Mouse (Mus musculus): ENCODE data around the gene Pnkd.

DNA sequence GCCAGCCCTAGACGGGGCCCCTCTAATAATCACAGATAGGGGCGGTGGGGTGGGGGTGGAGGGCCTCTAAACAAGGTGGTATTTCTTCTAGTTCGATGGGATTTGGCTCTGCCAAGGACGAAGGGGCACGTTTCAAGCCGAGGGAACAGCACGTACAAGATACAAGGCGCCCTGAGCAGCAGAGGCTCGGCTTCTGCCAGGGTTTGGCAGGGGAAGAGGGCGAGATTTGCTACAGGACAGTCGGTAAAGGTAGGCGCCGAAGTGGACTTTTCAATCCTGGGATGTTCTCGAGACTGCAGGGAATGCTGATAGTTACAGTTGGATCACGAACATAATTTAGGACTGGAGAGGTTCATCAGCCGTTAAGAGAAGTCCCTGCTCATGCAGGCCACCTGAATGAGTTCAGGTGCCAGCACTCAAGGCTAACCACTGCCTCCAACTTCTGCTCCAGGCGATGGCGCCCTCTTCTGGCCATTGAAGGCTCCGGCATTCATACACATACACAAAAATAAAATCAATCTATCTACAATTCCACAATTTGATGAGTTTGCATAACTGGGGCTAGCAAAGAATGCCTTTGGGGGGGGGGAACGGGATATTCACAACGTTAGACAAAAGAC lies 105.7 kb downstream of the Pnkd start:
- TF ChIP-seq POLR2A (IDR thresholded peaks at IDR 0.05; ENCODE audit: control insufficient read depth in 1 of 2, insufficient read depth in 1 of 2, low read depth in 1 of 2, low read length in 2 of 2, poor library complexity in 1 of 2) (0 out of 4 replicates have a peak, but pooled peaks of 1 of the 2 experiments have one; percentile 35), SMC3 (IDR thresholded peaks at IDR 0.05; ENCODE audit: low read depth, low read length) (peak; percentile 70), CHD1 (IDR thresholded peaks at IDR 0.05; ENCODE audit: low read depth, low read length) (no peak), CTCF (IDR thresholded peaks at IDR 0.05 in 2 of 3, conservative IDR thresholded peaks at IDR 0.05 in 1 of 3; ENCODE audit: control insufficient read depth in 1 of 3, insufficient read depth in 1 of 3, low read depth in 2 of 3, low read length in 3 of 3, poor library complexity in 1 of 3, severe bottlenecking in 1 of 3) (peak; percentile 84 to 93 (median 87)), TBP (IDR thresholded peaks at IDR 0.05; ENCODE audit: low read depth, low read length) (no peak), USF1 (IDR thresholded peaks at IDR 0.05; ENCODE audit: low read depth, low read length) (no peak), CHD2 (IDR thresholded peaks at IDR 0.05; ENCODE audit: low read length) (no peak), TAL1 (IDR thresholded peaks at IDR 0.05; ENCODE audit: low read length) (no peak), ZMIZ1 (IDR thresholded peaks at IDR 0.05; ENCODE audit: low read depth, low read length) (0 out of 2 replicates have a peak, but pooled peaks have one; percentile 18), GATA1 (IDR thresholded peaks at IDR 0.05; ENCODE audit: low read depth, low read length) (no peak)

Measured in MEL (cell line).